Comparison of ENCODE assay signal across 1 mouse cellular context in the genomic region with DNA sequence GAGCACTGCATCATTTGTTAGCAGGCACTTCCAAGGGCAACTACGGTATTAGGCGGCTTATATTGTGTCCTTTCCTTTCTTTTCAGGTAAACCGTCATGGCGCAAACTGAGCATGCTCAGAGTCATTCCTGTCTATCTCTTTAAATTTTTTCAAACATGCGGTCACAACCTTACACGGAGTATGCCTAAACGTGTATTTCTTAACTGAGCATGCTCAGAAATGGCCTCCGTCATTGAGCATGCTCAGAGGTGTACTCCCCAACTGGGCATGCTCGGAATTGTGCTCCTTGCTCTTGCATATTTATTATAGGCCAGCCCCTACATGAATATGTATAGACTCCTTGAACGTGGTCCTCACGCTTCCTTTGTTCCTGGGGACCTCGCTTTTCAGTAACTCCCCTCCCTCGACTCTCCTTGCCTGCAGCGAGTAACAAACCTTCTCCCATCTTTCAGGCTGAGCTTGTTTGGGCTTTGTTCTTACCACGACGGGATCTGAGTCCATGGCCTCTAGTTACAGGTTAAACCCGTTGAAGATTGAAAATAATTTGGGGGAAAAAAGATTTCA.
TF ChIP-seq lines count a peak whose summit lies in the region.

No protein-coding gene starts in this region.

TF ChIP-seq in CH12.LX, 34 proteins besides CTCF, POLR2A, EP300 and RAD21 (continued from another document):
- TF ChIP-seq JUN (IDR thresholded peaks at IDR 0.05; ENCODE audit: insufficient read depth, low read depth, low read length), result no peak
- no peak for TF ChIP-seq MAFK (IDR thresholded peaks at IDR 0.05; ENCODE audit: insufficient replicate concordance, low read length)
- peak; percentile 87 for TF ChIP-seq ZNF384 (IDR thresholded peaks at IDR 0.05; ENCODE audit: low read depth, low read length)
- TF ChIP-seq MXI1 (IDR thresholded peaks at IDR 0.05; ENCODE audit: low read depth, low read length), result peak; percentile 43; the same call in 1 of the 2 replicates
- TF ChIP-seq GABPA (IDR thresholded peaks at IDR 0.05; ENCODE audit: insufficient replicate concordance, low read depth, low read length), result no peak
- no peak for TF ChIP-seq JUND (conservative IDR thresholded peaks at IDR 0.05; ENCODE audit: low read depth, low read length)
- no peak for TF ChIP-seq PAX5 (IDR thresholded peaks at IDR 0.05; ENCODE audit: low read length)
- peak; percentile 68 for TF ChIP-seq NELFE (IDR thresholded peaks at IDR 0.05; ENCODE audit: low read depth, low read length)
TF ChIP-seq in CH12.LX: peak in this region for 12.
